Mouse (Mus musculus) embryo, embryonic 10 days (tissue): ENCODE data around the gene Frmpd1.

Experiments used
- DNase-seq: peaks from one replicate; pipeline ENCODE4 v3.0.0-alpha.2; 2015; ENCODE audit warnings: low spot score

Frmpd1 gene

DNA sequence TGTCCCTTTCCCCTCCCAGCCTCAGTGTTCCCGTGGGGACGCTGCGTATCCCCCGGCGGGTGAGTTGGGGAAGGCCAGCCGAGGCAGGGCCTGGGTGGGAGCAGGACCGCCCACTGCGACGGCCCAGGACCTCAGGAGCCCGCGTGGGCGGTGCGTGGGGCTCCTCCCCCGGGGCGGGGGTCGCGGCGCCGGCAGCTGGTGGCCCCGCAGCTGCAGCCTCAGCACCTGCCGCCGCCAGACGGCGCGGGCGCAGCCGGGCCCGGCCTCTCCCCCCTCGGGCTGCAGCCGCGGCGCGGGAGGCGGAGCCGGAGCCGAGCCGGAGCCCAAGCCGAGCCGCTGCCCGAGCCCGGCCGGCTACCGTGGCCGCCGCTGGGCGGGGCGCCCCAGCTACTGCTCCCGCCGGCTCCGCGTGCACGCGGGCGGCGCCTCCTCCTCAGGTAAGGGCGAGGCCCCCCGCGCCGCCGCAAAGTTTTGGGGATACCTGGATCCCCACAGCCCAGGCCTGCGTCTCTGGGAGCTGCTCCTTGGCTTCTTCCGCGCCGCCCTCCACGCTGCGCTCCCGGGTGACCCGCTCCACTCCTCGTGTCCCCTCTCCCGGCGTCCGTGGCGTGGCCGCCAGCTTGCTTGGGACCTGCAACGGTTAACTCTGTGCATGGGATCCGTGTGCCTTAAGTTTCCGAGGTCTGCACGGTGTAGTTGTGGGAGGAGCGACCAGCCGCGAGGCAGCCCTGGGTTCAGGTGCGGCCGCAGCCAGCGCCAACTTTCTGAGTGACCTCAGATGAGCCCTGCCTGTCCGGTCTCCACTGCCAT is at the start of gene Frmpd1:
TSS of gene Frmpd1 (plus strand) at position 355 of the 810 bp plus-strand sequence.
- DNase-seq = peak; percentile 52

- DNase-seq = no peak
Measured at GRCm38 (mm10) chr4:45137636-45138035, 47.0 kb upstream of the Frmpd1 start.

DNA sequence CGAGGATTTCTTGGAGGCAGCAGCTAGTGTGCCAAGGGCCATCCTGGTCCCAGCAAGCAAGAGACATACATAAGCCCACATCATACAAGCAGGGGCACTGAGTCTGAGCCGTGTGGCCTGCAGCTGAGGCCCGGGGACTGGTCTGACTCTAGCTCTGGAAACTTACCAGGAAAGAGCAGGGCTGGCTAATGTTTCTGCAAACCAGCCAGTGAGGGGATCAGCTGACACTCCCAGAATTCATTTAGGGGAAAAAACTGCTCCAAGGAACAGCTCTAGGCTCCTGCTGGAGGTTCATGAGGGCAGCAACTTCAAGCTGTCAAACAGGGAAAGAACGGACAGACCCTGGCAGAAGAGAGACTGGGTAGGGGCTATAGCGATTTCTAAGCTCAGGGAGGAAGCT is 42.8 kb upstream of the Frmpd1 start:
- DNase-seq = no peak

- DNase-seq = peak; percentile 23
Measured at GRCm38 (mm10) chr4:45142411-45142810, 42.3 kb upstream of the Frmpd1 start.

- DNase-seq = no peak
Measured at GRCm38 (mm10) chr4:45143005-45143404, 41.7 kb upstream of the Frmpd1 start.

DNA sequence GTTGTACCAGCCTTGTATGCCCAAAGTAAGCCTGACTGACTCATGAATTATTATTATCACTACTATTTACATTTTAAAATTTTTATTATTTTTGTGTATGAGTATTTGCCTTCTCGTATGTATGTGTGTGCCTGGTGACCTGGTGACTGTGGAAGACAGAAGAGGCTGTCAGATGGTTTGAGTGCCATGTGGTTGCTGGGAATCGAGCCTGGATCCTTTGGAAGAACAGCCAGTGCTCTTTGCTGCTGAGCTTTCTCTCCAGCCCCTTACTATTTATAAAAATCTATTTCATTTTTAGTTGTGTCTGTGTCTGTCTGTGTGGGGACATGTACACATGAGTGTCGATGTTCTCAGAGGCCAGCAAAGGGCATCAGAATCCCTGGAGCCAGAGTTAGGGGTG is 28.2 kb upstream of the Frmpd1 start:
- no peak for DNase-seq

DNA sequence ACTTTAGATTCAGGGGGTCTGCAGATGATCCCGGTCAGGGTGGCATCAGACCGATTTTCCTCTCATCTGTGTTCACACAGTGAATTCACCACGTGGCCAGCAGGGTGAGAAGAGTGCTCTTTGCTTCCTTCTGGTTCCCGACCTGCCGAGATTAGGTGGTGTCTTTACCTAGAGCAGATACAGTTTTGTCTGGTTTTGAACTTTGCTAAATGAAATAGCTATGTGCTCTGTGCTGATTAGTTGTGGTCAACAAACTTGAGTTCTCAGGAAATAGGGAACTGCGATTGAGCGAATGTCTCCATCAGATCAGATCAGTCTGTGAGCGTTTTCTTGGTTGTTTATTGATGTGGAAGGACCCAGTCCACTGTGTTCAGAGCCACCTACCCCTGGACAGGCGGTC is 26.1 kb upstream of the Frmpd1 start:
- DNase-seq = no peak

DNA sequence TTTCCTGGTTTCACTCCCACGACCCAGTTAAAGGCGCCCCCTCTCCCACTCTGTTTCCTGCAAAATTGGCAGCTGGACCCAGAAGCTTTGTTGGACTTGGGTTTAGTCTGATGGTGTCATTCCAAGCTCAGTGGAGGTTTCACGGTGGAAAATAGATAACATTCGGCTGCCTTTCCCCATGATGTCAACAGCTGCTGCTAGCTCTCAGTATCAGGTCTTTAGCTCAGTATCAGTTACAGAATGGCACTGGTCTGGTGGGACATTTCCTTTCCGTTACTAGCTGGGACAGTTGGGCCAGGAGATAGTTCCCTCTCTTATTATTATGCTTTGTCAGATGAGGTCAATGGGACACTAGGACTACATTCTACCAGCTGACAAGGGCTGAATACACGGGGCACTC is 23.9 kb upstream of the Frmpd1 start:
- DNase-seq = no peak

- peak; percentile 59 for DNase-seq
Measured at GRCm38 (mm10) chr4:45163711-45164110, 21.0 kb upstream of the Frmpd1 start.

DNA sequence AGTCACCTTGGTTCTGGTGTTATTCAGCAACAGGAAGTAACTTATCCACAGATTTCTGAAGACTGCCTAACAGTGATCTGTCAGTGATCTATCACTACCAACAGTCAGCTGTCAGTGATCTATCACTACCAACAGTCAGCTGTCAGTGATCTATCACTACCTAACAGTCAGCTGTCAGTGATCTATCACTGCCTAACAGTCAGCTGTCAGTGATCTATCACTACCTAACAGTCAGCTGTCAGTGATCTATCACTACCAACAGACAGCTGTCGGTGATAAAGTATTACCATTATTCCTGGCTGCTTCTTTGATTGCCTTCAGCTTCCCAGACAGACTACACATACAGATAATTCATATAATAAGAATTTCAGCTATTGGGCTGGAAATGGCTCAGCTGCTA is 19.2 kb upstream of the Frmpd1 start:
- no peak for DNase-seq

GRCm38 (mm10) chr4:45165955-45166354 is 18.7 kb upstream of the Frmpd1 start:
- no peak for DNase-seq

- DNase-seq = no peak
Measured at GRCm38 (mm10) chr4:45171340-45171739, 13.3 kb upstream of the Frmpd1 start.

DNA sequence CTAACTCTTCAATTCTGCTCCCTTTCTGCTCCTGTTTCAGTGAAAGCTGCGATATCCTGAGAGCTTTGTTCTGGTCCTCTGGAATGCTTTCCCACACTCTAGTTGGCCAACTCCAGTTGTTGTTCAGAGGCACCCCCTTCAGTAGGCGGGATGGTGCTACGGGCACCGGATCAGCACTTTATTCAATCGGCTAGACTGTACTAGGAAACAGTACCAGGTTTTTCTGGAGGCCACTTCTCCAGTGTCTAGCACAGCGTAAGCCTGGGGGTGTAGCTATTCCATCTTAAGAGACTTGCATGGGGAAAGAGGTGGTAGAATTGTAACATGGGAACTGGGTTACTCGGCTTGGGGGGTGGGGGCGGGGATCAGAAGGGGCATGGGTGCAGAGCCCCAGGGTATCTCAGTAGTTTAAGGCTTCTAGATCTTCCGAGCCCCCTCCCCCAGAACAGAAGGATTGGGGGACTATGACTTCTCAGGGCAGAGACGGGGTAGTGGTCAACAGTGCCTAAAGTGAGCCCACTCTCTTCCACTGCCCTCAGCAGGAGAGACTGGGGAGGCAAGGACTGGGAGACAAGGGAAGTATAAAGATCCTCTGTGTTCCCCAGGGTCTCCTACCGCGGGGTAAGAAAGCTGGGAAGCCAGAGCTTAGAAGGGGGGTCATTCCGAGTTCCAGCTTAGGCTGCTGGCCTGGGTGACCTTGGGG is 706 bp upstream of the Frmpd1 start:
- DNase-seq = peak; percentile 17

DNA sequence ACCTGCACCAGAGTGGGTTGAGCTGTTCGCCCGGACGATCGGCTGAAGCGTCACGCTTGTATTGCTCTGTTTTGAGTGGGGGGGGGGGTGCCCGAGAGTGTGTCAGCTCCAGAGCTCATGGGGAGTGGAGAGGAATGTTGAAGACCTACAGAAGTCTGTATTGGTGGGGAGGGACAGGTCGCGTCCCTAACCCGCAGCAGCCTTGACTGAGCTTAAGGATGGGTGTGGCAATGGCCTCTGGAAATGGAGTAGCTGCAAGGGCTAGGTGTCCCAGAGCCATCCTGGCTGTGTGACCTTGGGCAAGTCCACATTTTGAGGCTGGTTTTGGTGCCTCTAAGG is 625 bp downstream of the Frmpd1 start:
- peak; percentile 11 for DNase-seq

- DNase-seq = no peak
Measured at GRCm38 (mm10) chr4:45198296-45198695, 13.6 kb downstream of the Frmpd1 start.

DNA sequence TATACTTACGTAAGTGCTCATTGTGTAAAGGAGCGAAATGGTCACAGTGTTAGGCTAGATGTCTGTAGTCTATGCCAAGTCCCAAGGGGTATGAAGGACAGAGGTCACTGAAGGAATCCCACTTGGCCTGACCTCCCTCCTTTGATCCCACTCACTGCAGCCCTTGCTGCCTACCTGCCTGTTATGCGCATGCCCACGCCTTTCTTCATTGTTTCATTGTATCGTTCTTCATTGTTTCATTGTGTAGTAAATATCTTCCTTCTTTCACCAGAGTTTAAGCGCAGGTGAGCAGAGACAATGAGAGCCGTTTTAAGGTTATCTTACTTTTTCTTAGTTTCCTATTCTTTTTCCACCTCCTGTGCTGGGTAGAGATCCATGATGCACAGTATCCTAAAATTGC is 18.6 kb downstream of the Frmpd1 start:
- DNase-seq = no peak

- peak; percentile 13 for DNase-seq
Measured at GRCm38 (mm10) chr4:45207444-45207843, 22.8 kb downstream of the Frmpd1 start.

DNA sequence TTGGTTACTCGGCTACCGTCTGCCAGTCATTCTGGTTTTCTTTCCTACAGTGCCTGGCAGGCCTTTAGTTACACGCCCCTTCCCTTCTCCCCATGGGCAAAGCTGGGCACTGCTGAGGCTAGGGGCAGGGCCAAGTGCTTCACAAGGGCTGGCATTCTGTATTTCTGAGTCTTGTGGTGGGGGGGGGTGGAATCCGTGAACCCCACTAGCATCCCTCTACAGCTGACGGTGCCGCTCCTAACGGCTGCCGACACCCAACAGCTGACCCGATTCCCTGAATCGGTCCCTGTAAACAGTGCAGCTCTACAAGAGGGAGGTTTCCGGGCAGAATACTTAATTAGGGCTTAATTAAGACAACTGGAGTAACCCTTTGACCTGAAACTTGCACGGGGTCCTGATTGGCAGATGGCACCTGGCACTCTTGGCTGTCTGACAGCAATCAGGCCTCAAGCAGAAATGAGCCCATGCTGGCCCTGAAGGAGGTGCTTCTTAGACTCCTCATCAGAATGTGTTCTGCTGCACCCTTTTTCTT is 24.2 kb downstream of the Frmpd1 start:
- no peak for DNase-seq

DNA sequence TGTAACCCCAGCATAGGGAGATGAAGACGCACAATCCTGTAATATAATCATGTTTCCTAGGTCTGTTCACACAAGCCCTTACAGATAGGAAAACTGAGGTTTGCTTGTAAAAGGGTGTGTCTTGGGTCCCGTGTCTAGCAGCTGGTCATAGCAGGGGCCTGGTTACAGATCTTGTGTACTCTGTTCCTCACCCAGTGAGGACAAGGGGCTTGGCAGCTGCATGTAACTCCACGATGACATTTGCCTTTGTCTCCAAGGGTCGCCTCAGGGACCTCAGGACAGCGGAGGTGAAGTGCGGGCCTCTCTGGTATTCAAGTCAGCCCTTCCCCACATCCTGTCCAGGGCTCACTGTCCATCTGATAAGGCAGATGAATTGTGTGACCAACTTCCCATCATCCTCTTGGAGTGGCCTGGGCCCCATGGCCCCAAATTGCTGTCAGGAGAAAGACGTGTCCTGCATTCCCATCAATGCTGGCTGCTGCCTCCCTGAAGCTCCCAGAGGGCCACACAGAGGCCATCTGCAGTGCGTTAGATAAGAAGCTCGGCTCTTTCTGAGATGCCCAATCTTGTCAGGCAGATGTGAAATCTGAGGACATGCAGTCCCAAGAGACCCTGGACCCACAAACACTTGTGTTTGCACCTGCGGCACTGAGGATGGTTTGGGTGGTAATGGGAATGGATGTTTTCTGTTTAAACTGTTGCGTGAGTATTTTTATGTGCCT is 27.8 kb downstream of the Frmpd1 start:
- peak; percentile 24 for DNase-seq

- DNase-seq = no peak
Measured at GRCm38 (mm10) chr4:45219946-45220345, 35.3 kb downstream of the Frmpd1 start.

DNA sequence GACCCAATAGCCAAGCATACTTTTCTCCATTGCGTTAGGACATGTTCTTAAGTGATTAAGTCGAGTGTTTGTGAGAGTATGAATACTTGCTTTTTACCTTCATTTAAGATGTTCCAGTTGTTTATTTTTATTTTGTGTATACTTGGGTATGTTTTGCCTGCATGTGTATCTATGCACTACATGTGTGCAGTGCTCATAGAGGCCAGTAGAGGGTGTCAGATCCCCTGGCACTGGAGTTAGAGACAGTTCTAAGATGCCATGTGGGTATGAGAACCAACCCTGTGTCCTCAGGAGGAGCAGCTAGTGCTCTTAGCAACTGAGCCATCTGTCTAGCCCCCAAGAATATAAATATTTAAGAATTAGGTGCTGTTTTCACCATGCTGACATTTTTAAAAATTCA is 37.7 kb downstream of the Frmpd1 start:
- DNase-seq = no peak

DNA sequence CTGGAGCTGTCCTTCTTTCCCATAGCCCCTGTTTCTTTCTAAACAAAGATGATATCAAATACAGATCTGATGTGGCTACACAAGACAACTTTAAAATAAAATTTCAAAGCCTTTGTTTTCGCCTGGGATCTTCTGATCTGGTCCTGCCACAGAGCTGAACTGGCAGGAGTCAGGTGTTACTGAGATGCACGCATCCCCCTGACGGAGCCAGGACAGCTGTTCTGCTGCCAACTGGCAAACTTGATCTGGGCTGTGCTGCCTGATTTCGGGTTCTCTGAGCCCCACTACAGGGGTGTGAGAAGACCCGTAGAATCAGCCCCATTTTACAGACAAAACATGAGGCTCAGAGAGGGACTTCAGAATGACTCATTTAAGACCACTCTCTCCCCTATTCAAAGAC is 45.6 kb downstream of the Frmpd1 start:
- DNase-seq = no peak

- DNase-seq = no peak
Measured at GRCm38 (mm10) chr4:45238260-45238659, 53.6 kb downstream of the Frmpd1 start.
